Mouse (Mus musculus) myocyte (in vitro differentiated cells): ENCODE data around the gene Rabep1.

ENCODE experiments used
- CEBPB ChIP-seq: IDR thresholded peaks from 2 replicates; pipeline ENCODE4 v1.6.1; 2011; ENCODE audit warnings: mild to moderate bottlenecking, moderate library complexity; ENCODE audit not compliant: poor library complexity, insufficient read depth, severe bottlenecking
- E2F4 ChIP-seq: IDR thresholded peaks from one replicate; pipeline ENCODE4 v1.6.1; 2011; ENCODE audit warnings: mild to moderate bottlenecking, control low read depth, moderate library complexity; ENCODE audit not compliant: insufficient read depth
- MAX ChIP-seq: IDR thresholded peaks from one replicate; pipeline ENCODE4 v1.6.1; 2011; ENCODE audit warnings: low read depth, mild to moderate bottlenecking, control low read depth
- MYOD1 ChIP-seq, 3 experiments: IDR thresholded peaks; one replicate each; pipeline ENCODE4 v1.6.1; 2011; ENCODE audit warnings: control low read depth in 2 of 3, low read depth in 2 of 3, mild to moderate bottlenecking in 2 of 3, moderate library complexity in 1 of 3; ENCODE audit not compliant: insufficient read length in 2 of 3, control insufficient read depth in 1 of 3
- MYOG ChIP-seq, 3 experiments: IDR thresholded peaks; one replicate each; pipeline ENCODE4 v1.6.1; 2011; ENCODE audit warnings: control low read depth in 2 of 3, low read depth in 2 of 3, mild to moderate bottlenecking in 2 of 3; ENCODE audit not compliant: insufficient read length in 2 of 3, control insufficient read depth in 1 of 3, insufficient read depth in 1 of 3
- POLR2A ChIP-seq: IDR thresholded peaks from one replicate; pipeline ENCODE4 v1.6.1; 2011; ENCODE audit warnings: low read depth, mild to moderate bottlenecking, control low read depth, moderate library complexity; ENCODE audit not compliant: insufficient read length
- POLR2AphosphoS2 ChIP-seq: IDR thresholded peaks from one replicate; pipeline ENCODE4 v1.6.1; 2011; ENCODE audit warnings: low read depth, control low read depth; ENCODE audit not compliant: insufficient read length
- REST ChIP-seq: IDR thresholded peaks from one replicate; pipeline ENCODE4 v1.6.1; 2011; ENCODE audit warnings: mild to moderate bottlenecking, control low read depth, moderate library complexity; ENCODE audit not compliant: insufficient read depth, insufficient read length
- SRF ChIP-seq: IDR thresholded peaks from one replicate; pipeline ENCODE4 v1.6.1; 2011; ENCODE audit warnings: low read depth; ENCODE audit not compliant: control insufficient read depth, insufficient read length
- TCF12 ChIP-seq: IDR thresholded peaks from one replicate; pipeline ENCODE4 v1.6.1; 2011; ENCODE audit warnings: mild to moderate bottlenecking, control low read depth; ENCODE audit not compliant: poor library complexity, insufficient read depth, severe bottlenecking
- TCF3 ChIP-seq: IDR thresholded peaks from one replicate; pipeline ENCODE4 v1.6.1; 2011; ENCODE audit warnings: low read depth, control low read depth; ENCODE audit not compliant: insufficient read length
- USF1 ChIP-seq: IDR thresholded peaks from one replicate; pipeline ENCODE4 v1.6.1; 2011; ENCODE audit warnings: low read depth, mild to moderate bottlenecking, control low read depth, moderate library complexity

DNA sequence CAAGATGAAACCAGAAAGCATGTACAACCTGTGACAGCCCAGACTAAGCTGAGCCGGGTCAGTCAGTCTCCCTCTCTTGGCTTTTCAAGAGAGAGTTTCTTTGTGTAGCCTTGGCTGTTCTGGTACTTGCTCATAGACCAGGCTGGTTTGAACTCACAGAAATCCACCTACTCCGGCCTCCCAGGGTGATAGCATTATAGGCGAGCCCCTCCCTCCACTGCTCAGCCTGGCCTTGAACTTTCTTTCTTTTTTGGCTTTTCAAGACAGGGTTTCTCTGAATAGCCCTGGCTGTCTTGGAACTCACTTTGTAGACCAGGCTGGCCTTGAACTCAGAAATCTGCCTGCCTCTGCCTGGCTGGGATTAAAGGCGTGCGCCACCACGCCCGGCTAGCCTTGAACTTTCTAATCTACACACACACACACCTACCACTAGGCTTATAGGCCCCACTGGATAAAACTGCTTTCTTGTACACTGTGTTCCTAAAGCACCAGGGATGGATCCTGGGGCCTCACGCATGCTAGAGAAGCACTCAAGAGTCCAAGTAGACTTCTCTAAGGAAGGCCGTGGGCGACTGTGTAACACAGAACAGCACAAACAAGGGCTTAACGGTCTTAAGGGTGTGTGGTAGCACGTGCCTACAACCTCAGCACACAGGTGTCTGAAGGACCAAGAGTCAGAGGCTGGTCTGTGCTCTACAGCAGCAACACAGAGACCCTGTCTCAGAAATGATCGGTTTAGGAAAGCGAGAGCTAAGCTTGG lies 136.4 kb downstream of the Rabep1 start:
- no peak for TF ChIP-seq POLR2A
- no peak for TF ChIP-seq POLR2AphosphoS2
- no peak for TF ChIP-seq E2F4
- TF ChIP-seq MAX: no peak
- no peak for TF ChIP-seq SRF
- TF ChIP-seq USF1: no peak
- no peak for TF ChIP-seq TCF12
- TF ChIP-seq TCF3: no peak
- no peak for TF ChIP-seq MYOG (IDR thresholded peaks at IDR 0.05; ENCODE audit: control insufficient read depth in 1 of 3, insufficient read depth in 1 of 3, insufficient read length in 2 of 3, low read depth in 2 of 3)
- no peak for TF ChIP-seq MYOD1 (IDR thresholded peaks at IDR 0.05; ENCODE audit: control insufficient read depth in 1 of 3, insufficient read length in 2 of 3, low read depth in 2 of 3)
- no peak for TF ChIP-seq CEBPB
- TF ChIP-seq REST: no peak
